Mouse (Mus musculus): ENCODE results near the gene Sh3d19.

DNA sequence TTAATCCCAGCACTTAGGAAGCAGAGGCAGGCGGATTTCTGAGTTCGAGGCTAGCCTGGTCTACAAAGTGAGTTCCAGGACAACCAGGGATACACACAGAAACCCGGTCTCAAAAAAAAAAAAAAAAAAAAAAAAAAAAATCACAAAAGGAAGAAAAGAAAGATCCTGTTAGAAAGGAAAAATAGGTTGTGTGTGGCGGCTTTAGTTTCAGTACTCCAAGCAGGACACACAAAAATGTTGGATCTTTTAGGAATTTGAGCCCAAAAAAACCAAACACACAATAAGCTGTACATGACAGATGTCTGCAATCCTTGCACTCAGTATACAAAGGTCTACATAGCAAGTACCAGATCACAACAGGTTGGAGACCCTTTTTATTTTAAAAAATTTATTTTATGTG lies 168.8 kb downstream of the Sh3d19 start:
- TF ChIP-seq CTCF (IDR thresholded peaks at IDR 0.05; ENCODE audit: low read depth) = no peak
- no peak for TF ChIP-seq EP300 (optimal IDR thresholded peaks at IDR 0.05)
